Mouse (Mus musculus): ENCODE measurements around the gene Wdr59. TPM values are rescaled to one million over a fixed set of nuclear protein-coding genes. Genes with fewer than 3 reads are reported as not detected.

Wdr59 gene
- 9.7 and 10.7 TPM in 2 replicates for polyA plus RNA-seq (2012; rRNA removed)

GRCm38 (mm10) chr8:111521713-111522429 is at the start of gene Wdr59:
Gene Wdr59 (minus strand): TSS chr8:111522092.

GRCm38 (mm10) chr8:111536031-111536977 is 14.4 kb upstream of the Wdr59 start, which contains the start of gene Znrf1:
Gene Znrf1 (plus strand): TSS chr8:111536097.

Other genes starting within 250 kb of the Wdr59 start
- gene Rfwd3, start 221.9 kb downstream of the Wdr59 start, polyA plus RNA-seq (2012; rRNA removed) = 35.2 and 50.0 TPM in 2 replicates
- 0.41 and 0.67 TPM in 2 replicates for gene Mlkl, start 183.9 kb downstream of the Wdr59 start, polyA plus RNA-seq (2012; rRNA removed)
- gene Fa2h, start 128.3 kb downstream of the Wdr59 start, polyA plus RNA-seq (2012; rRNA removed) = not detected in 2 replicates
- 137 and 157 TPM in 2 replicates for gene Znrf1, start 14.0 kb upstream of the Wdr59 start, polyA plus RNA-seq (2012; rRNA removed)
- 0.18 and 0.29 TPM in 2 replicates for gene Ldhd, start 108.3 kb upstream of the Wdr59 start, polyA plus RNA-seq (2012; rRNA removed)
- 18.8 and 22.1 TPM in 2 replicates for gene Zfp1, start 121.3 kb upstream of the Wdr59 start, polyA plus RNA-seq (2012; rRNA removed)
- gene Ctrb1, start 168.9 kb upstream of the Wdr59 start, polyA plus RNA-seq (2012; rRNA removed) = 0.21 and 0.40 TPM in 2 replicates
- gene Bcar1, start 221.7 kb upstream of the Wdr59 start, polyA plus RNA-seq (2012; rRNA removed) = 53.9 and 63.9 TPM in 2 replicates

All from central nervous system, embryonic 11.5 days (tissue).